Mouse (Mus musculus) intestine, embryonic 15.5 days (tissue): Measurements from ENCODE around the gene Wasf3. TPM values are rescaled to one million over a fixed set of nuclear protein-coding genes. Genes with fewer than 3 reads are reported as not detected.

Experiments
- ATAC-seq: fragments of 200-750 bp; cut with Nextera tagmentation; 2 replicates; pipeline ENCODE4 v1.8.0; 2017; ENCODE audit warnings: moderate TSS enrichment, moderate library complexity
- H3K27ac ChIP-seq: fragments of 300-500 bp; sonication (generic); 2 replicates; pipeline ENCODE4 v1.5.1; 2015; ENCODE audit warnings: mild to moderate bottlenecking, inconsistent platforms
- H3K27me3 ChIP-seq: fragments of 300-500 bp; sonication (generic); replicated peaks from 2 replicates; pipeline ENCODE4 v1.6.1; 2015; ENCODE audit warnings: inconsistent platforms
- H3K36me3 ChIP-seq: fragments of 300-500 bp; sonication (generic); 2 replicates; pipeline ENCODE4 v1.6.1; 2015; ENCODE audit warnings: inconsistent platforms
- H3K4me1 ChIP-seq: fragments of 300-500 bp; sonication (generic); replicated peaks from 2 replicates; pipeline ENCODE4 v1.6.1; 2015; ENCODE audit warnings: inconsistent platforms
- H3K4me2 ChIP-seq: fragments of 300-500 bp; sonication (generic); replicated peaks from 2 replicates; pipeline ENCODE4 v1.6.1; 2015; ENCODE audit warnings: mild to moderate bottlenecking, inconsistent platforms
- H3K4me3 ChIP-seq: fragments of 300-500 bp; sonication (generic); replicated peaks from 2 replicates; pipeline ENCODE4 v1.5.1; 2015; ENCODE audit warnings: inconsistent platforms
- H3K9ac ChIP-seq: fragments of 300-500 bp; sonication (generic); 2 replicates; pipeline ENCODE4 v1.6.1; 2015; ENCODE audit warnings: inconsistent platforms
- H3K9me3 ChIP-seq: fragments of 300-500 bp; sonication (generic); 2 replicates; pipeline ENCODE4 v1.6.1; 2016; ENCODE audit warnings: inconsistent platforms
- WGBS: fragments of 180-500 bp; shearing (Covaris S2); methylation state at CpG from one replicate; pipeline ENCODE4 v1.1.7; 2015; 5-methylcytosine and 5-hydroxymethylcytosine counted together
- polyA plus RNA-seq: library from polyadenylated mRNA; unstranded; fragments of >200 nt; fragmentation: Nextera tagmentation; extraction: Ambion mirVana; gene quantifications from 2 replicates; pipeline ENCODE4 v1.2.1, GENCODE M21; 2015

Wasf3 gene
- polyA plus RNA-seq, 1 experiment from 2014 or later: 1.7 TPM

- Histone ChIP-seq H3K36me3 (no peaks in the 10 kb centered on the region), H3K27ac (no peak overlapping the region)
- 95% methylated on average over 1 of the region's 1 CpGs for WGBS
These were observed 21.3 kb downstream of the Wasf3 start for GRCm38 (mm10) chr5:146406133-146406532.

GRCm38 (mm10) chr5:146407791-146408190 lies 23.0 kb downstream of the Wasf3 start:
- Histone ChIP-seq H3K9me3 (no peaks in the 10 kb centered on the region), H3K27ac (no peak overlapping the region), H3K36me3 (no peaks in the 10 kb centered on the region), H3K4me3 (no peak overlapping the region), H3K27me3 (no peaks in the 10 kb centered on the region), H3K4me1 (no peaks in the 10 kb centered on the region), H3K4me2 (no peak overlapping the region), H3K9ac (no peak overlapping the region)
- 45% methylated on average over 3 of the region's 3 CpGs for WGBS
- no peak for ATAC-seq

More at GRCm38 (mm10) chr5:146406133-146406532, 21.3 kb downstream of the Wasf3 start:
- Histone ChIP-seq H3K27me3 (no peaks in the 10 kb centered on the region), H3K4me1 (no peaks in the 10 kb centered on the region), H3K9ac (no peak overlapping the region), H3K4me2 (no peak overlapping the region), H3K9me3 (no peaks in the 10 kb centered on the region), H3K4me3 (no peak overlapping the region)
- ATAC-seq: no peak

GRCm38 (mm10) chr5:146408604-146409003 lies 23.8 kb downstream of the Wasf3 start:
- H3K27ac ChIP-seq: no peak overlapping the region
- no peak overlapping the region for H3K4me3 ChIP-seq
- H3K9me3 ChIP-seq: no peaks in the 10 kb centered on the region
- H3K4me1 ChIP-seq: no peaks in the 10 kb centered on the region
- no peak overlapping the region for H3K4me2 ChIP-seq
- no peak for ATAC-seq
- H3K36me3 ChIP-seq: no peaks in the 10 kb centered on the region
- WGBS: 85% methylated on average over 8 of the region's 8 CpGs
- H3K27me3 ChIP-seq: no peaks in the 10 kb centered on the region
- no peak overlapping the region for H3K9ac ChIP-seq

- H3K4me1 ChIP-seq: no peaks in the 10 kb centered on the region
- WGBS: 66% methylated on average over 4 of the region's 4 CpGs
- H3K4me3 ChIP-seq: no peak overlapping the region
- no peak overlapping the region for H3K4me2 ChIP-seq
- H3K27ac ChIP-seq: no peak overlapping the region
- H3K9ac ChIP-seq: no peak overlapping the region
- H3K36me3 ChIP-seq: no peaks in the 10 kb centered on the region
- no peaks in the 10 kb centered on the region for H3K27me3 ChIP-seq
- no peaks in the 10 kb centered on the region for H3K9me3 ChIP-seq
- ATAC-seq: no peak
These were observed 26.0 kb downstream of the Wasf3 start for GRCm38 (mm10) chr5:146410821-146411220.

GRCm38 (mm10) chr5:146412743-146413430 lies 28.1 kb downstream of the Wasf3 start:
- H3K4me3 ChIP-seq: no peak overlapping the region
- H3K9me3 ChIP-seq: no peaks in the 10 kb centered on the region
- H3K27me3 ChIP-seq: no peaks in the 10 kb centered on the region
- WGBS: 69% methylated on average over 15 of the region's 15 CpGs
- H3K4me2 ChIP-seq: no peak overlapping the region
- no peak overlapping the region for H3K9ac ChIP-seq
- H3K4me1 ChIP-seq: no peaks in the 10 kb centered on the region
- no peak for ATAC-seq
- no peaks in the 10 kb centered on the region for H3K36me3 ChIP-seq
- H3K27ac ChIP-seq: no peak overlapping the region

- H3K4me1 ChIP-seq: no peaks in the 10 kb centered on the region
- no peaks in the 10 kb centered on the region for H3K9me3 ChIP-seq
- H3K4me2 ChIP-seq: no peak overlapping the region
- no peak overlapping the region for H3K4me3 ChIP-seq
- WGBS: 80% methylated on average over 4 of the region's 4 CpGs
- ATAC-seq: no peak
- H3K27me3 ChIP-seq: no peaks in the 10 kb centered on the region
- no peak overlapping the region for H3K9ac ChIP-seq
- no peaks in the 10 kb centered on the region for H3K36me3 ChIP-seq
- H3K27ac ChIP-seq: no peak overlapping the region
These were observed 29.8 kb downstream of the Wasf3 start for GRCm38 (mm10) chr5:146414611-146415010.

GRCm38 (mm10) chr5:146415218-146415617 lies 30.4 kb downstream of the Wasf3 start:
- Histone ChIP-seq H3K36me3 (no peaks in the 10 kb centered on the region), H3K4me3 (no peak overlapping the region), H3K4me2 (no peak overlapping the region), H3K9me3 (no peaks in the 10 kb centered on the region), H3K27me3 (no peaks in the 10 kb centered on the region), H3K4me1 (no peaks in the 10 kb centered on the region), H3K27ac (no peak overlapping the region), H3K9ac (no peak overlapping the region)
- WGBS: 78% methylated on average over 12 of the region's 12 CpGs
- ATAC-seq: no peak

GRCm38 (mm10) chr5:146416331-146417110 lies 31.7 kb downstream of the Wasf3 start:
- WGBS: 77% methylated on average over 20 of the region's 20 CpGs
- Histone ChIP-seq H3K4me1 (no peaks in the 10 kb centered on the region), H3K9ac (no peak overlapping the region), H3K4me2 (no peak overlapping the region), H3K9me3 (no peaks in the 10 kb centered on the region), H3K4me3 (no peak overlapping the region), H3K36me3 (no peaks in the 10 kb centered on the region), H3K27ac (no peak overlapping the region), H3K27me3 (no peaks in the 10 kb centered on the region)
- ATAC-seq: no peak

GRCm38 (mm10) chr5:146418092-146418491 lies 33.3 kb downstream of the Wasf3 start:
- ATAC-seq: no peak
- Histone ChIP-seq H3K27ac (no peak overlapping the region), H3K9ac (no peak overlapping the region), H3K4me1 (no peaks in the 10 kb centered on the region), H3K36me3 (no peaks in the 10 kb centered on the region), H3K4me2 (no peak overlapping the region), H3K27me3 (no peaks in the 10 kb centered on the region), H3K9me3 (no peaks in the 10 kb centered on the region), H3K4me3 (no peak overlapping the region)
- WGBS: 73% methylated on average over 7 of the region's 7 CpGs

GRCm38 (mm10) chr5:146420081-146420480 lies 35.3 kb downstream of the Wasf3 start:
- Histone ChIP-seq H3K36me3 (no peaks in the 10 kb centered on the region), H3K9ac (no peak overlapping the region)
- WGBS: 59% methylated on average over 1 of the region's 1 CpGs

GRCm38 (mm10) chr5:146424711-146425326 lies 40.0 kb downstream of the Wasf3 start:
- Histone ChIP-seq H3K27ac (no peak overlapping the region), H3K4me3 (no peak overlapping the region), H3K27me3 (no peaks in the 10 kb centered on the region), H3K36me3 (no peaks in the 10 kb centered on the region), H3K4me1 (no peaks in the 10 kb centered on the region), H3K9me3 (no peaks in the 10 kb centered on the region), H3K4me2 (no peak overlapping the region), H3K9ac (no peak overlapping the region)
- ATAC-seq: no peak
- WGBS: 61% methylated on average over 8 of the region's 8 CpGs

More at GRCm38 (mm10) chr5:146420081-146420480, 35.3 kb downstream of the Wasf3 start:
- Histone ChIP-seq H3K4me1 (no peaks in the 10 kb centered on the region), H3K9me3 (no peaks in the 10 kb centered on the region), H3K27me3 (no peaks in the 10 kb centered on the region), H3K4me2 (no peak overlapping the region), H3K4me3 (no peak overlapping the region), H3K27ac (no peak overlapping the region)
- peak; percentile 63; the same call in 1 of the 2 replicates for ATAC-seq

- H3K27ac ChIP-seq: no peak overlapping the region
- ATAC-seq: no peak
- H3K4me1 ChIP-seq: no peaks in the 10 kb centered on the region
- no peaks in the 10 kb centered on the region for H3K36me3 ChIP-seq
- H3K9ac ChIP-seq: no peak overlapping the region
- no peaks in the 10 kb centered on the region for H3K9me3 ChIP-seq
- no peak overlapping the region for H3K4me2 ChIP-seq
- 89% methylated on average over 4 of the region's 4 CpGs for WGBS
- H3K27me3 ChIP-seq: no peaks in the 10 kb centered on the region
- H3K4me3 ChIP-seq: no peak overlapping the region
These were observed 40.9 kb downstream of the Wasf3 start for GRCm38 (mm10) chr5:146425656-146426055.
